Mouse (Mus musculus): ENCODE measurements around the gene Ephx3. TPM values are rescaled to one million over a fixed set of nuclear protein-coding genes. Genes with fewer than 3 reads are reported as not detected.

Ephx3 gene
- polyA plus RNA-seq (2015; fragmentation: Nextera tagmentation; extraction: Ambion mirVana) = 1.2 and 1.4 TPM in 2 replicates

DNA sequence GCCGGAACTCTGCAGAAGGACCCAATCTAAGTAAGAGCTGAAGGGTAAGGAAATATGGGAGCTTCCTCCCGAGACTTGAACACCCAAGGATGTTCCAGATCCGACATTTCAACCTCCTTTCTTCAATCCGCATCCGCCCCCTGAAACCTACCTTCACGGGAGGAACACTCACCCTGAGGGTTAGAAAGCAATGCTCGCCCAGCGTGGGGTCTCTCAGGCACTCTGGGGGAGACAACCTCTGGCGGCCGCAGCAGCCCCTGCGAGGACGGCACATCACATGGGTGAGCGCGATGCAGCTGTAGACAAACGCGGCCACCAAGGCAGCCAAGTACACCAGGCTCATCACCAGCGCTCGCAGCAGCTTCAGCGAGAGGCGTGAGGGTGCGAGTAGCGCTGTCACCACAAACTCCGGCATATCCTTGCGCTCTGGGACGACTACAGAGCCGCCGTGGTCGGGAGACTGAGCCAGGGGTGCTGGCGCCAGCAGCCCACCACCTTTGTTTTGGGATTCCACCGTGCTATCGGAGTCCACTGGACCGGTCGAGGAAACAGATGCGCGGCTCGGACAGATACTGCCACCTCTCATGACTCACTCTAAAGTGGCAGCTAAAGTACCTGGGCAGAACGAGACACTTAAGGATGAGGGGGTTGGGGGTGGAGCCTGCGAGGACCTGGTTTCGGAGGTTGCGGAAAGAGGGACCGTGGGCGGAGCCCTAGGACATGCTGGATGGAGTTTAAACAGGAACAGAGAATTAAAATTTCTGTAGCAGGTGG, at the start of gene Ephx3:
Ephx3 (minus strand) TSS at position 687 of the 774 bp plus-strand sequence.

DNA sequence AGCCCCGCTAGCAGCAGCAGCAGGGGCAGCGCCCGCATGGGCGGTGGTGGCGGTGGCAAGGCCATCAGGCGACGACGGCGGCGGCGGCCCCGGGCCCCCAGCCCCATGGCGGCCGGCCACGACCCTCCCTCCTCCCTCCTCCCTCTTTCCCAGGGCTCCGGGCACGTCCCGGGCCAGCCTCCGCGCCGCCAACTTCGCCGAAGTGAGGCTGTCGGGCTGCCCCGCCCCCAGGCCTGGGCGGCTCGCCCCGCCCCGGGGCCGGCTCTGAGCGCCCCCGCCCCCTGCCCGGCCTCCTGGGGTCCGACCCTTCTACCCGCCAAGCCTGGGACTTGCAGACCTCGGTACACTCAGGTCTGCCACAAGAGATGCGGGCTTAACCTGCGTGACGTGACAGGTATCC, 22.7 kb downstream of the Ephx3 start, which contains the start of gene Notch3:
Notch3 (minus strand) TSS at position 166 of the 400 bp plus-strand sequence.

Other genes starting within 250 kb of the Ephx3 start
- gene Rrp1b, start 153.4 kb downstream of the Ephx3 start, polyA plus RNA-seq (2015; fragmentation: Nextera tagmentation; extraction: Ambion mirVana) = 21.4 and 29.5 TPM in 2 replicates
- gene Hsf2bp, start 153.2 kb downstream of the Ephx3 start, polyA plus RNA-seq (2015; fragmentation: Nextera tagmentation; extraction: Ambion mirVana) = 3.2 and 3.3 TPM in 2 replicates
- 3.0 and 3.3 TPM in 2 replicates for gene Notch3, start 22.7 kb downstream of the Ephx3 start, polyA plus RNA-seq (2015; fragmentation: Nextera tagmentation; extraction: Ambion mirVana)
- 35.7 and 41.3 TPM in 2 replicates for gene Brd4, start 95.2 kb upstream of the Ephx3 start, polyA plus RNA-seq (2015; fragmentation: Nextera tagmentation; extraction: Ambion mirVana)
- 35.3 and 36.1 TPM in 2 replicates for gene Akap8, start 131.7 kb upstream of the Ephx3 start, polyA plus RNA-seq (2015; fragmentation: Nextera tagmentation; extraction: Ambion mirVana)
- 31.8 and 36.6 TPM in 2 replicates for gene Akap8l, start 161.1 kb upstream of the Ephx3 start, polyA plus RNA-seq (2015; fragmentation: Nextera tagmentation; extraction: Ambion mirVana)
- gene Wiz, start 199.9 kb upstream of the Ephx3 start, polyA plus RNA-seq (2015; fragmentation: Nextera tagmentation; extraction: Ambion mirVana) = 10.3 and 12.0 TPM in 2 replicates
- gene Rasal3, start 214.0 kb upstream of the Ephx3 start, polyA plus RNA-seq (2015; fragmentation: Nextera tagmentation; extraction: Ambion mirVana) = 0.20 and 1.4 TPM in 2 replicates
- not detected in 2 replicates for gene Pglyrp2, start 234.6 kb upstream of the Ephx3 start, polyA plus RNA-seq (2015; fragmentation: Nextera tagmentation; extraction: Ambion mirVana)